Mouse (Mus musculus) layer of hippocampus, adult 8-10 months (tissue): ENCODE measurements around the gene Bach1. TPM values are rescaled to one million over a fixed set of nuclear protein-coding genes. Genes with fewer than 3 reads are reported as not detected.

Source experiments
- DNase-seq, 2 experiments: peaks; one replicate each; pipeline ENCODE4 v3.0.0; 2022; ENCODE audit warnings: low spot score in 2 of 2
- total RNA-seq, 4 experiments: library from RNA; stranded (reverse); gene quantifications; 2 replicates each; pipeline ENCODE4 v1.2.4; 2022

The Bach1 gene
- total RNA-seq, 4 experiments from 2014 or later, result 12.9 to 18.0 (median 14.2) TPM

GRCm38 (mm10) chr16:87737842-87738639 is 39.3 kb downstream of the Bach1 start:
- no peak for DNase-seq

GRCm38 (mm10) chr16:87741034-87741715 is 42.4 kb downstream of the Bach1 start:
- no peak for DNase-seq

GRCm38 (mm10) chr16:87743661-87744060 is 44.9 kb downstream of the Bach1 start:
- no peak for DNase-seq

- no peak for DNase-seq
Observed at GRCm38 (mm10) chr16:87744338-87744737, 45.6 kb downstream of the Bach1 start.

- no peak for DNase-seq
Observed at GRCm38 (mm10) chr16:87745192-87745945, 46.6 kb downstream of the Bach1 start.

GRCm38 (mm10) chr16:87746728-87747127 is 48.0 kb downstream of the Bach1 start:
- peak; percentile 22 to 46 for DNase-seq

- no peak for DNase-seq
Observed at GRCm38 (mm10) chr16:87751243-87751642, 52.5 kb downstream of the Bach1 start.

- DNase-seq, result no peak
Observed at GRCm38 (mm10) chr16:87752482-87752881, 53.7 kb downstream of the Bach1 start.

- peak in 1 of 2 experiments; percentile 31 for DNase-seq
Observed at GRCm38 (mm10) chr16:87754858-87755257, 56.1 kb downstream of the Bach1 start.

GRCm38 (mm10) chr16:87755915-87756314 is 57.2 kb downstream of the Bach1 start:
- DNase-seq, result no peak

- DNase-seq, result no peak
Observed at GRCm38 (mm10) chr16:87758016-87758415, 59.3 kb downstream of the Bach1 start.

- DNase-seq, result no peak
Observed at GRCm38 (mm10) chr16:87764668-87765109, 65.9 kb downstream of the Bach1 start.

- DNase-seq, result no peak
Observed at GRCm38 (mm10) chr16:87765984-87766383, 67.2 kb downstream of the Bach1 start.

GRCm38 (mm10) chr16:87770576-87770975 is 71.8 kb downstream of the Bach1 start:
- DNase-seq, result no peak

- no peak for DNase-seq
Observed at GRCm38 (mm10) chr16:87771926-87772325, 73.2 kb downstream of the Bach1 start.

- no peak for DNase-seq
Observed at GRCm38 (mm10) chr16:87774398-87774797, 75.7 kb downstream of the Bach1 start.

GRCm38 (mm10) chr16:87777373-87777772 is 78.6 kb downstream of the Bach1 start:
- no peak for DNase-seq

- DNase-seq, result no peak
Observed at GRCm38 (mm10) chr16:87781637-87782036, 82.9 kb downstream of the Bach1 start.
